Mouse (Mus musculus): Measurements from ENCODE around the gene Rnf217.

Rnf217 gene

DNA sequence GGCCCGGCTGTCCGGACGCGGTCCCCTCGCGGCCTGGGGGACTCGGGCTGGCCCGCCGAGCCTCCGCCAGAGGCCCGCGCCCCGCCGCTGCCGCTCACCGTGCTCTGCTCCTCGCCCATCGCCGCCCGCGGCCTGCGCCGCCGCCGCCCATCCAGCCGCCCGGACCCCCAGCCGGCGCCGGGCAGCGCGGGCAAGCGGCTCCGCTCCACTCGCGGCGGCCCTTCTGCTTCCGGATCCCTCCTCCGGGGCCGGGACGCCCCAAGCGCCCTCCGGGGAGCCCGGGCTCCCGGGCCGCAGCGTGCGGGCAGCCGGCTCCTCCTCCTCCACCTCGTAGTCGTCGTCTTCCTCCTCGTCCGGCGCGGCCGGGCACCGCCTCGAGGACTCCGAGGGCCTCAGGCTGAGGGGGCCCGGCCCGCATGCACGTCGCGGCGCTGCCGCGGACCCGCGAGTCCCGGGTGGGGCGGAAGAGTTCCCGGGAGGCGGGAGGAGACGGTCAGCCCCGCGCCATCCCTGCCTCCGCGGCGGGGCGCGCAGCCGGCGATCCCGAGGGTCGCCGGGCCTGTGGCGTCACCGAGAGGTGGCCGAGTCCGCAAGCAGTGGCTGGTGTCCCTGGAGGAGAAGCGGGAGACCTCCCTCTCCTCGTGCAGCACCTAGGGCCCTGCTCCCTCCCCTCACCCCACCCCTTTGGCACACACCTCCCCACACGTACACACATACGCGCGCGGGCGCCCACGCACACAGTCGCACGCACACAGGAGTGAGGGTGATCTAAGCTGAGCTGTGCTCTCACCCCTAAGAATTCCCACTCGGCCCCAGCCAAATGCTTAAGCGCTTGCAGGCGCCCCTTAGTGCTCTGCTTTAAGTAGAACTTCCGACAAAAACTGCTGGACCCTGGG is at the start of gene Rnf217:
Gene Rnf217 (minus strand): TSS at position 119 of the 896 bp plus-strand sequence.
- peak; percentile 96 for DNase-seq (ENCODE audit: low read depth, low spot score)

DNA sequence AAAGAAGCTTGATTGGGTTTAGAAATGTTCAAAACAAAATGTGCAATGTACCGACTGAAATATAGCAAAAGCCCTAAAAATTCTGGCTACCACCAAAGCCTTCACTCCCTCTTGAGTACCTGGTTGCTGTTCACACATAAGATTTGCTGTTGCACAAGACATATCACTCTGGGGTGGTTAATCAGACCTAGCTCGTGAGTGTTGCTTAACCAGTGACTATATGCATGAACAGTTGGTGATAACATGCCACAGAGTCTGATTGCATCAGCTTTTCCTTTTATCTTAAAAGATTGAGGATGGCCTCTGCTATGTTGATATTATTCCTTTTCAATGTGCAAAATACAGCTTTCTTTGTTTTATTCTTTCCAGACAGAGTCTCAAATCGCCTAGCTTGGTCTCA is 38.3 kb upstream of the Rnf217 start:
- no peak for DNase-seq (ENCODE audit: low read depth, low spot score)

DNA sequence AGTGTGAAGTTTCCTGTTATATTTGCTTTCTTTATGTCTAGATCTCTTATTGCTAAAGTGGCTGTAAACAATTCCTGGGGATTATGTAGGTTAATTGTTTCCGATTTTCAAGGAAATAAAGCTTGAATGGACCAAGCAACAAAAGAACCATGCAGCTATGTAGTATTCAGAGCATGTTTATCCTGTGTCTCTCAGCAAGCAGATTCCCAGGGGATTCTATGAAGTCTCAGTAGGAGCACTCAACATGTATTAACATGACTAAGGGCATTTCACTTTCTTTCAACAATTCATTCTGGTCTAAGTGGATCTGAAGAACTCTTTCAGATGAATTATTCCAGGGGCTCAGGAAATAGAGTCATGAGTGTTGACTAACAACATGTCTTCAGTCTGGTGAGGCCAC is 37.1 kb upstream of the Rnf217 start:
- no peak for DNase-seq (ENCODE audit: low read depth, low spot score)

DNA sequence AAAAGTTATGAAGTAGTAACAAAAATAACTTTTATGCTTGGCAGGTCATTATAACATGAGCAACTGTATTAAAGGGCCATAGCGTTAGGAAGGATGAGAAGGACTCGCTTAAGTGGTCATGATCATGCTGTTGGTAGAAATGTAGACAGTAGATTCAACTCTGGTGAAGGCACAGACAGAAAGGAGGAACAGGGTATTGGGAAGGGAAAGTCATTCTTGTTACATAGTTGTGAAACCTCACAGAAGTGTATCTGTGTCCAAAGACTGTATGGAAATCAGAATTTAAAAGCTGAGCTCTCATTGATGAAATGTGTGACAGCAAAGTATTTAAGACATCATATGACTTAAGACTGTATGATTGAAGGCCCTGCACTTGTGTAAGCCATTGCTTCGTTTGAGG is 26.1 kb upstream of the Rnf217 start:
- no peak for DNase-seq (ENCODE audit: low read depth, low spot score)

DNA sequence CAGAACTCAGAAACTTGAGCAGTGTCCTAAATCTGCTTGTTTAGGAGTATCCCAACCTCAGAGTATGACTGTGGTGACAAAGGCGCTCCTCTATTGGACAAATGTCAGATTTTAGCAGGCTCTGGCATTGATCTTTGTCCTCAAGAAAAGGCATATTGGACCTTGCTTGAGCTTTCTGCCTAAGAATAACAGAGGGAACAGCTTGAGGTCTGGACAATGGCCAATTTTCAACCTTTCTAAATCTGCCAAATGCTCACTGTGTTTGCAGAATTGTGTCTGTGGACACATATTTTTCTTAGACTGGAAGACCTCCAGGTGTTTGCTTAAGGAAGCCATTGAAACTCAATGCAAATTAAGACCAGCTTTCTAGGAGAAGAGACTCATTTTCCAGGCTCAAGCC is 23.0 kb upstream of the Rnf217 start:
- peak; percentile 63 for DNase-seq (ENCODE audit: low read depth, low spot score)

DNA sequence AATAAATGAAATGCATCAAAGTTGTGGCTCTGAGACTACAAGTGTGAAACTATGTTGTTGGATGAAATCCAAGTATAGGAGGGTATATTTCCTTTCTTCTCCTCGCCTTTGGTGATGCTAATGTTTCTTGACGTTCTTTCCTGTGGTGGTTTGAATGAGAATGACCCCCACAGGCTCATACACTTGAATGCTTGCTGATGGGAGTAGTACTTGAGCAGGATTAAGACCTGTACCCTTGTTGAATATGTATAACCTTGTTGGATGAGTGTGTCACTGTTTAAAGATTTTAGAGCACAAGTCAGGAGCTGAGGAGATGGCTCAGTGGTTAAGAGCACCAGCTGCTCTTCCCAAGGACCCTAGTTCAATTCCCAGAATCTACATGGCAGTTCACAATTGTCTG is 6.4 kb upstream of the Rnf217 start:
- no peak for DNase-seq (ENCODE audit: low read depth, low spot score)

DNA sequence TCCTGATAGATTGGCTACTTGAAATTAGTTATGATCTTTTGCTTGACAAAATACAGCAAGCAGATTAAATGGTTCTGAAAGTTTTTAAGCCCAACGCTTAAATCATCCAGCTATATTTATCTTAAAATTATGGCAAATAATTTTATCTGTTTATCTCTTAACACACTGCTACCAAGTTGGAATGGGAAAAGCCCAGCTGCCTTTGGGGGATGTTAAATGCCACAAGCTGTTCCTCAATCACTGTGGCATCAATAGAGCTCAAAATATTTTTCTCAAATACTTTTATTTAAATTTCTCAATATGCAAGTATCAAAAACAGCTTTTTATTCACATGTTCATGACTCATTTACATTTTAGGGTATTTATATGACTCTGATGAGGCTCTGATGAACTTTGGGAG is 5.1 kb upstream of the Rnf217 start:
- peak; percentile 62 for DNase-seq (ENCODE audit: low read depth, low spot score)

DNA sequence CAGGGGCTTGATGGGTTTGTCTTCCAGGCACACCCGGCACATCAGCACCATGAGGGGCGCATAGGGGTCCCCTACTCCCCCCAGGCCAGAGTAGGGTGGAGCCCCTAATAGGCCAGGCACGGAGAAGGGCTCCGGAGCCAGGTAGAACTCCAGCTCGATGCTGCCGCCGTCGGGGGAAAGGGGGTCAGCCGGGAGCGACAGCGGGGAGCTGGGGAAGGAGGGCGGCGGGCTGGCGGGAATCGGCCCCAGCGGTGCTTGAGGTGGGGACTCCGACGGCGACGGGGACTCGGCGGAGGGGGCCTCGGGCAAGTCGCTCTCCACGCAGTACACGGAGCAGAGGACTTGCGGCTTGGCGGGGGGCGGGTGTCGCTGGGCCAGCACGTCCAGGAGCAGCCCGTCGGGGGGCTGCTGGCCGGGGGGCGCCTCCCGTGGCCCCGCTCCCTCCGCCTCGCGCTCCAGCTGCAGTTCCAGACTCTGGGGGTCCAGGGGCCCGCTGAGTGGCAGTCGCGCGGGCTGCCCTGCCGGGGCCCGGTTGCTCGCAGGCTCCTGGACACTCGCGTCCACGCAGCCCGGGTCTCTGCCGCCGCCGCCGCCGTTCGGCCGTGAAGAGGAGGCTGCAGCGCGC is 431 bp downstream of the Rnf217 start:
- DNase-seq (ENCODE audit: low read depth, low spot score): peak; percentile 29

DNA sequence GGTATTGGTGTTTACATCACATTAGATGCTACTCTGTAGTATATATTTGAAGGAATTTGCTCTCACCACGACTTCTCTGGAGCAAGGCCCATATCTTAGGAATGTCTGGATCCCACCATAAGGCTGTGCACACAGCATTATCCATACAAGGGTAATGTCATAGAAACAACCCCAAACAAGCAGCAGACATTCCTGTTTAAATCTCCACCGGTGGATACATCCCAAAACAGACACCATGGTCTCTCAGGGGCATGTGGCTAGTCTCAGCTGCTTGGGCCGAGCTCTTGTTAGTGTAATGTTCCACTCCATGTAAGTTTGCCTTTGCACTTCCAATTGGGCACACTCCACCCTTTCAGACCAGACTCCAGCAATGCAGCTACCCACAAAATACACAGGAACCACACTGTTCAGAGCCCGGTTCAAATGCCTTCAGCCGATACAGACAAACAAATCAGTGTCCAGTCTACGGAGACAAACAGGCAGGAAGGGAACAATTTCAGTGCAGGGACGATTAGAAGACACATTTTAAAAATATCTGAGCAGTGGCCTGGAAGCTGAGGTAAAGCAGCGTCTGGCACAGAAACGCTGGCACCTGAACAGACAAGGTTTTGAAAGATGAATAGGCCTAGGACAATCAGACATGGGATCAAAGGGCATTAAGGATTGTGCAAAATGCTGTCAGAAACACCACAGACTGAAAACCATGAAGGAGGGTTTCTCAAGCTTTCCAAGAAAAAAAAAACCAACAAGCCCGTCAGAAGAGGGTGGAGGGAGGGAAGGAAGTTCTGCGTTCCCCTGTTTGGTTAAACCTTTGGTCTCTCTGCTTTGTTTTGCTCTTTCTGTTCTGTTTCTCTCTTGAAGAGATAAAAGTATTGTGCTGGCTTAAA is 1.8 kb downstream of the Rnf217 start:
- peak; percentile 46 for DNase-seq (ENCODE audit: low read depth, low spot score)

DNA sequence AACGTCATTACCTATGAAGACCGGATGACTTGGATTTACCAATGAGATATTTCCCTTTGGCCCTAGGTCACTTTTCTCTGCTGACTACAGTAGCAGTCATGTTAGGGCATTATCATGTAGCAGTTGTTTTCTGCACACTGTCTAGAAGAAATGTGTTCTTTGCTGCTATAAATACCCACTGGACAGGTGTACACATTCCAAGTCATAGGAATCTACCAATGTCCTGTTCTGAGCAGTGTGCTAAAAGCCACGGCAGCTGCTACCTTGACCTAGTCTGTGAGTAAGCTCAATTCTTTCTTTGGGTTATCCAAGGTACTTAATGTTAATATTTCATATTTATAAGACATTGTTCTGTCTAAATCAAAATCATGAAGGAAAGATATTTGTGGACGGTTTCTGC is 5.1 kb downstream of the Rnf217 start:
- DNase-seq (ENCODE audit: low read depth, low spot score): no peak

DNA sequence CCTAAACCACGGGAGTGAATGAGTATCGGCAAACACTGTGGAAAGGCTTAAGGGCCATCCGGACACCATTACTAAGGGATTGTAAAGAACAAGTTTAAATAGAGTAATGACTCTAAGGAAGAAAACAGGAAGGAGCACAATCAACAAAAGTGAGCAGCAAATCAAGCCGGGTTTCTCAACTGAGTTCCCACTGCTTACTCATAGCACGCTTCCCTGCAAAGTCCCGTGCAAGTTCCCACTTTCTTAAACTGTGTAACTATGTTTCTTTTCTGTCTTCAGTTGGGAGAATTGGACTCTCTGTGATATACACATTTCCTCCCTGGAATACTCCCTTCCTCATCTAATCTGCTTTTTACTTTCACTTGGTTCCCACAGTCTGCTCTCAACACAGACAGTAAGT is 8.9 kb downstream of the Rnf217 start:
- no peak for DNase-seq (ENCODE audit: low read depth, low spot score)

DNA sequence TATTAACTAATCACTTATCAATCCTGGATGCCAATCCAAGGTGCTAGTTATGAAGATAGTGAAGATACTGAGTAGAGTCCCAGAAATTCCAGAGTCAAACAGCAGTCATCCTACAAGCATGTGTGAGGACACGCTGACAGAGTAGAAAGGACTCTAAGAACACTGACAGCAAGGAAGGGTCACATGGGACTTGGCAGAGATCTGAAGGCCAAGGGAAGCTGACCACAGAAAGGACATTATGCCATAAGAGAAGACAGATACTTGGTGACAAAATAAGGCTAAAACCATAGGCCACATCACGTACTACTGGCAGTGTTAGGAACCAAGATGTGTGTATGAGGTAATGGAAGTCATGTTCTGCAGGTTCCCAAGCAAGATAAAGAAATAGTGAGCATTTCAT is 11.1 kb downstream of the Rnf217 start:
- DNase-seq (ENCODE audit: low read depth, low spot score): no peak

DNA sequence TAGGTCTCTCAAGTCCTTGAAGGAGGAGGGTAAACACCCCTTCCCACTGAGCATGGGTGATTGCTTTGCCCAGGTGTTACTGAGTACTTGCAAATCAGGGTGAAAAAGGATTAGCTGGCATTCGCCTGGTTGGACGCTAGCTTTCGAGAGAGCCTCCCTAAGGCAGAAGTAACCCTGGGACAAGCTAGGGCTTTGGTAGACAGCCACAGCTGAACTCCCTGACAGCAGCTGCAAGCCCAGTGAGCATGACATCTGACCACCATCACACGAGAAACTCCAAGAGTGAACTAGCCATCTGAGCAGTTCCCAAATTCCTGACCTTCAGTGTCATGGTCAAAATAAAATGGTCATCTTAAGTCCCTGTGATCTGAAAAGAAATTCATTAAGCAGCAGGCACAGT is 12.2 kb downstream of the Rnf217 start:
- DNase-seq (ENCODE audit: low read depth, low spot score): no peak

DNA sequence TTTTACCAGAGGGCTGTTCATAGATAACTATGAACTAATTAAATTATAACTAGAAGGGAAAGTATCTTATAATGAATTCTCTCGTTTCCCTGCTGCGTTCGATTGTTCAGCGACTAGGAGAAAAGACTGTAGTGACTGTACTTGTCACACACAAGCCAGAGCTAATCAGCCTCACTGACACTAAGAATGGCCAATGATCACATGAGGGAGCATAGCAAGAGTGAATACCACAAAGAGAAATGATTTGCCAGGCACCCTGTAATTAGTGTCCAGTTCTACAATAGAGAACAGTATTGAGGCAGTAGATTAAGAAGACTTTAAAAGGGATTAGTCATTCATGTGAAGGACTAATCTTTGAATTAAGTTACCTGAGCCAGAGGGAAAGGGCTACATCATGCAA is 13.7 kb downstream of the Rnf217 start:
- DNase-seq (ENCODE audit: low read depth, low spot score): no peak

DNA sequence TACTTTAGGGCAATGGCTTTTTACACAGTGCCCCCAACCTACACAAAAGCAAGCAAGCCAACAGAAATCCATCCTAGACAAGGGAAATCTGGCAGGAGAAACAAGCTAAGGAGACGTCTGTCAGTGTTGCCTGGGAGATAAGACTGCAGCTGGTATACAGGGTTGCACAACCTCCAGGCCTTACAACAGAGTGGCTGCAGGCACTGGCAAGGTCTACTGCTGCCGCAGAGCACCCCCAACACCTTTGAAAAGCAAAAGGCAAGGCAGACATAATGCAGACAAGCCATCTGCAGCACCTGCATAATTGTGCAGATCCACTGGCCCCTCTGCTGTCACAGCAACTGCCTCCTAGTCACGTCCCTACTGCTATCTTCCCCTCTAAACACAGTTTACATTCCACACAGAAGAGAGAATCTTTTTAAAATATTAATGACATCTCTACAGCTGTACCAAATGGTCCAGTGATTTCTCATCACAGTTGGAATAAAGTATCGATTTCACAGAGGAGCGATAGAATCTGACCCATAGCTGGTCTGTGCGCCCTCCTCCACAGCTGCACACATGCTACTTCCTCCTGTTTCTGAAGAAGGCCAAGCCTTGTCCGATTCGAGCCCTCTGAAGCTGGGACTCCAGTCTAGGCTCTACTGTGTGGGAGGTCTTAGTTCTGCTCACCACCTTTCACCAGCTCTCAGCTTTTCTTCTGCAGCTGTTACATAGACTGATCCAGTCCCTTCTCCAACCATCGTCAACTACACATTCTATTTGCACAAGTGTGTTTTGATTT is 16.1 kb downstream of the Rnf217 start:
- peak; percentile 51 for DNase-seq (ENCODE audit: low read depth, low spot score)

DNA sequence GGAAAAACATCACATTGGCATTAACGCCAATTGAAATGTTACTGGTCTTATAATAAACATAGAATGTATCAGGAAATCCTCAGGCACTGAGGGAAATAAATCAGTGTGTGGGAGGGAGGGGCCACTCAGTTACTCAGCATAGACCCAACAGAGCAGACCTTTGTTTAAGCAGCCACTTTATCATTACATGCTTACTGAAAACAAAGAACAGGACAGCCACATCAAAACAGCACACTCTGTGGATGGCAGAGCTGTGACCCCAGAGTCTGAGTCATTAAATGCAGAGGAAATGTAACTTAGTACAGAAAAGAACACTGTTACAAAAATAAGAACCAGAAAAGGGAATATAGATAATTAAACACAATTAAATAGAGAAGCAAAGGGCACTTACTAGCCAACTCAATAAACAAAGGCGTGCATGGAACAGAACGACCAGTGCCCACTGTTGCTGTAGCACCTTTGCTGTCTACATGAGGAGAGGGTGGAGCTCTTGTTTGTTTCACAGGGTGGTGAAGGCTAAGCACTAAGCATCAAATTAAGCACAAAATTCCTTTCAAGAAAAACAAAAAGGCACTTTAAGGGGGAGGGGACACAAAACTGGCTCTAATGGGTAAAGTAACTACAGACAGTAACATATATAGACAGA is 16.8 kb downstream of the Rnf217 start:
- DNase-seq (ENCODE audit: low read depth, low spot score): no peak

DNA sequence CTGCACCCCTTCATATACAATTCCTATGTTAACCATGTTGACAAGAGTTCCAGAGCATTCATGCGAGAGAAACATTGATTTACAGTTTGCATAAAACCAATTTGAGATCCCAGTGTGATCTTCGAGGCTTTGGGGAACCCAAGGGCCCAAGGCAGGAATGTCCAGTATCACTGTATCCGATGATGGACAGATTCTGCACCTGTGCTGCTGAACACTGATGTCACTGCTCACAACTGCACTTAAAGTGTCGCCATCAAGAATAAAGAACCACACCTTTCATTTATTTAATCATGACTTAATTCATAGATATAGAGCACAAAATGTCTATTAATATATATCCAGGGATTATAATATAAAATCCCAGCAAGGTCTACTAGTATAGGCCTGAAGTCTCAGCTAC is 28.3 kb downstream of the Rnf217 start:
- no peak for DNase-seq (ENCODE audit: low read depth, low spot score)

DNA sequence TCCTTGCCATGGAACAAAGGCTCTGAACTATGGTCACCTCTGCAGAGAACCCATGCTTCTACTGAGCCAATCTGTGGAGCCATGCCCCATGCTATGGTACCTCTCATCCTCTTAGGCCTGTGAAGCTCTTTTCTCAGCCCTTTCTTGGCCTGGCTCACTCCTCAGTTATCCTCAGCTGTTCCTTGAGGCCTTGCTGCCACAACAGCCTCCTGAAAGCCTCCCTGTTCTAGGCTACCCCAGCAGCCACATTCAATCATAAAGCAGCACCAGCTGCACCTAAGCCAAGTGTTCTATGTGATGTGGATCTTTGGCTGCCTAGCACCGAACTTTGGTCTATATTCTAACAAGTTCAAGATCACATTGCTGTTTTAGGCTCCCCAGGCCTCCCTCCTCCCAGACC is 28.9 kb downstream of the Rnf217 start:
- DNase-seq (ENCODE audit: low read depth, low spot score): no peak

DNA sequence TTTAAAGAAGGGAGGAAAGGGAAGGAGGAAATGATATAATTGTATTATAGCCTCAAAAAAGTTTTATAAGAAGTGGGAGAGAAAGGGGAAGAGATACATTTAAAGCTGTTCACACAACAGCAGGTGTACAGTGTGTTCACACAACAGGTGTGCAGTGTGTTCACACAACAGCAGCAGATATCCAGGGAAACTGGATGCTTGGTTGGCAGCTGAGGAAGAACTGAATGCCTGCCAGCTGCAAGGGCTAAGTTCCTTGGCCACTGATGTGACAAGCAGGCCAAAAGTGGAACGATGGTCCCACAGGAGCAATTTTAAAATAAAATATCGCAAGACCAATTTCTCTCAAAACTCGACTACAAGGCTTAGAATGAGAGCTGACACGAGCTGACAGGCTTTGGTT is 35.7 kb downstream of the Rnf217 start:
- DNase-seq (ENCODE audit: low read depth, low spot score): no peak

DNA sequence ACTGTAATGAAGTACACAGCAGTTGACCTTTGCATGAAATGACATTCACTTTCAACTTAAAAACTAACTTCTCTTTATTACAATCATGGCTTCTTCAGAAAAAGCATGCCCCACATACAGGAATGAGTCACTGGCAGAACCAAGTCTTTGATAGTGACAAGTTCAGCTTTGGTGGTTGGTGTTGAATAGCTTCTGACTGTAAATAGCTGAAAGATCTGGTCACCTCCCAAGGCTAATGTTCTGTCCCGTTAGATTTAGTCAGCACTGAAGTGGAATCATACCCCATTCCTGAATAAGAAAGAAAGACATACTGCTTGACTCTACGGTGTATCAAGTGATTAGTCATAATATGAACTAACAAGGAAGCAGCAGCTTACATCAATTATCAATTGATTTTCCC is 51.7 kb downstream of the Rnf217 start:
- DNase-seq (ENCODE audit: low read depth, low spot score): no peak

DNA sequence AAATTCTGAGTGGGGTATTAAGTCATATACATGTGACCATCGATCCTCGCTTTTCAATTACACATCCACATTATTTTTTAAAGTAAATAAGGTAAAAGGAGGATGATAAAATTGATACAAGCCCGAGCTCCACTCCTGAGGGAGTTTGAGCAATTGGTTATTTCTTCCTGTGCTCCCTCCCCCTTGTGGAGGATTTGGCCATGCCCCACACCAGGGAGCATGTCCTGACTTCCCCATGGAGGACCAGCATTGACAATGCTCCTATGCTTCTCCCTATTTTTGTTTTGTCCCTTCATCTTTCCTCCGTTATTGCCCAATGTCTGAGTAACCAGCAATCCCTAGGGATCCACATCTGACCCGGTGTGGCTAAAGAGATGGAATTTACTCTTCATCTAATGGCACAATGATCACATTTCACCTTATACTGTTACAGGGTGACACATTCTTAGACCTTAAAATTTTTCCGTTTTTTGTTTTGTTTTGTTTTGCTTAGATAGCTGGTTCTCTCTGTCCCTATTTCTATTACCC is 53.5 kb downstream of the Rnf217 start:
- no peak for DNase-seq (ENCODE audit: low read depth, low spot score)
